Mouse (Mus musculus): ENCODE data around the gene Tmco1. TPM values are rescaled to one million over a fixed set of nuclear protein-coding genes. Genes with fewer than 3 reads are reported as not detected.
A peak's percentile ranks its signal among the peaks of the same experiment; 100 is the strongest.

Tmco1 gene
- polyA plus RNA-seq, 1 experiment: 34.0 TPM

DNA sequence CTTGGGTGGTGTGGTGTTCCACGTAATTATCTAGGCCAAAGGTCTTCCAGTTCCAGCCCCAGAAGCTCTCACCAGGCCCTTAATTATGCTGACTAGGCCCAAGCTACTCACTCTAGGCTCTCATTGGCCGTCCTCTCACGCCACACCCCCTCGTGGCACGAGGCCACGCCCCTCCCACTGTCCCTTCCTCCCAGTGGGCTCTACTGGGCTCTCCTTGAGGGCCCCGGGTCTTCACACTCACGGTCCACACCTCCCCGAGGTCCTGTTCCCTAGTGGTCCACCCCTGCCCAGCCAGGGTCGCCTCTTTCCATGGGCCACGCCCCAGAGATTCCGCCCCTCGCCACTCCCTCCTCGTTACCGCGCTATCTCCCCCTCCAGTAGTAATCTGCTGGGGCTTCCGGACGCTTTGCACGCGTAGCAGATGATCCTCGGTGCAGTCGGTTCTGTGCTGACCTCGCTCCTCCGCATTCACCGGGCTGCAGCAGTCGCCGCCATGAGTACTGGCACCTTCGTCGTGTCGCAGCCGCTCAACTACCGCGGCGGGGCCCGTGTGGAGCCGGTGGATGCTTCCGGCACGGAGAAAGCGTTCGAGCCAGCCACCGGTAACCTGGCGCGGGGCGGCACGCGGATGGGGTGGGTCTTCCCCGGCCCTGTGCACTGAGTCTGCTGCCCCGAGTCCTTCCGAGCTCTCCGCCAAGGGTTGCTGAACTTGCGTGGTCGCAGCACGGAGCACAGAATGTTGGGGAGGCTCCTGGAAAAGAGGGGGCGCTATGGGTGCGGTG, 41.8 kb downstream of the Tmco1 start, which contains the start of gene Aldh9a1:
Gene Aldh9a1 (plus strand): TSS at position 177 of the 782 bp plus-strand sequence.
- Histone ChIP-seq H3K4me3 (ENCODE audit: control insufficient read depth, low read depth, low read length) (peak within 1 kb of the TSS; percentile 98), H3K27ac (ENCODE audit: control insufficient read depth, insufficient read depth, low read depth, low read length) (peak within 1 kb of the TSS; percentile 86), H3K4me1 (ENCODE audit: control insufficient read depth, insufficient read depth, low read length) (peaks cover 7% of the 10 kb centered on the region), H3K36me3 (ENCODE audit: control insufficient read depth, insufficient read depth, low read length) (no peaks in the 10 kb centered on the region; the same call in 1 of the 2 replicates), H3K27me3 (ENCODE audit: control insufficient read depth, insufficient read depth, low read length) (no peaks in the 10 kb centered on the region)
- TF ChIP-seq CTCF (IDR thresholded peaks at IDR 0.05; ENCODE audit: control insufficient read depth, insufficient read depth, insufficient replicate concordance, low read depth, low read length) (no peak), POLR2A (IDR thresholded peaks at IDR 0.05; ENCODE audit: control insufficient read depth, low read depth, low read length) (peak; percentile 40; the same call in 1 of the 2 replicates)

DNA sequence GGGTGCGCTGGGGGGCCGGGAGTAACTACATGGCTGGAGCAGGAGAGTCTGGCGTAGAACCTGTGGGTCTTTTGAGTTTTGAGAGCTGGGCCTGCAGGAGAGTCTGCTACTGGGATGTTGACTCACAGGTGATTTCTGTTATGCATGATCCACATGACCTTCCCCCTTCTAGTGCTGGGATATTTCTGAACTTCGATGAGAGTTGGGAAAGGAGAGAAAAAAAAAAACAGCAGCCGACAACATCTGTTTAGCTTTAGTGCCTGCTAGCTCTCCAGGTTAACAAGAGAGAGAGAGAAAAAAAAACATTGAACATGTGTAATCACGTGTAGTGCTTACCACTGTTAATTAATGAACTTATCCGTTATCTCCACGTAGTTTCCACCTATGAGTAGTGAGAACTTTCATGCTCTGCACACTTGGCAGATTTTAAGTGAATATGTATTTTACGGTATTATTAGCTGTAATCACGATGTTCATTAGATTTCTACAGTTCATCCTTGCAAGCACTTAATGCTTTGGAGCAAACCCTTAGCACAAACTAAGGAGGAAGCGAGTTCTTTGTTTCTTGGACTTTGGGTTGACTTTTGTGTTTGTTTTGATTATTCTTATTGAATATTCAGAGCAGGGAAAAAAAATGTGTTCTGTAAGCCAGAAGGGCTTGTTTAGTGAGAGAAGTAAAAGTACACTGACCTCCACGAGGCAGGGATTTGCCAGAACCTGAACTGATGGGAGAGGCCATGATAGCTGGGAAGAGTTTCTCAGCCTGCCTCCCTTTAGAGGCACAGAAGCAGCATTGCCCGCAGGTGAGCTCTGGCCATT, 42.6 kb downstream of the Tmco1 start:
- TF ChIP-seq CTCF (IDR thresholded peaks at IDR 0.05; ENCODE audit: control insufficient read depth, insufficient read depth, insufficient replicate concordance, low read depth, low read length) (no peak), POLR2A (IDR thresholded peaks at IDR 0.05; ENCODE audit: control insufficient read depth, low read depth, low read length) (no peak)
- peaks cover 7% of the 10 kb centered on the region for H3K4me1 ChIP-seq (ENCODE audit: control insufficient read depth, insufficient read depth, low read length)
- H3K36me3 ChIP-seq (ENCODE audit: control insufficient read depth, insufficient read depth, low read length): no peaks in the 10 kb centered on the region; the same call in 1 of the 2 replicates
- peak overlapping the region; percentile 98 for H3K4me3 ChIP-seq (ENCODE audit: control insufficient read depth, low read depth, low read length)
- H3K27ac ChIP-seq (ENCODE audit: control insufficient read depth, insufficient read depth, low read depth, low read length): peak overlapping the region; percentile 86
- H3K27me3 ChIP-seq (ENCODE audit: control insufficient read depth, insufficient read depth, low read length): no peaks in the 10 kb centered on the region

DNA sequence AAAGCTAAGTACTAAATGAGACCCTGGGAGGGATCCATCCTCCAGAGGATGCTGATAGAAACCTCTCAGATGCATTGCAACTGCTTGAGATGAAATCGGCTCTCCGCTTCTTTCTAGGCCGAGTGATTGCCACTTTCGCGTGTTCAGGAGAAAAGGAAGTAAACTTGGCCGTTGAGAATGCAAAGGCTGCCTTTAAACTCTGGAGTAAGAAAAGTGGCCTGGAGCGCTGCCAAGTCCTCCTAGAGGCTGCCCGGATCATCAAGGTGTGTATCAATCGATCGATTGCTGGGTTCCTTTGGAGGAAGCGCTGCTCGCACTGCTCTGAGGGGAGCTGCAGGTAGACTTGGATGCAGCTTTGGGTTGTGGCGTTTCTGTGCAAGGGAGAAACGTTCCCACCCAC, 44.2 kb downstream of the Tmco1 start:
- no peak overlapping the region for H3K27ac ChIP-seq (ENCODE audit: control insufficient read depth, insufficient read depth, low read depth, low read length)
- peaks cover 7% of the 10 kb centered on the region for H3K4me1 ChIP-seq (ENCODE audit: control insufficient read depth, insufficient read depth, low read length)
- H3K4me3 ChIP-seq (ENCODE audit: control insufficient read depth, low read depth, low read length): no peak overlapping the region
- no peak for TF ChIP-seq CTCF (IDR thresholded peaks at IDR 0.05; ENCODE audit: control insufficient read depth, insufficient read depth, insufficient replicate concordance, low read depth, low read length)
- no peak for TF ChIP-seq POLR2A (IDR thresholded peaks at IDR 0.05; ENCODE audit: control insufficient read depth, low read depth, low read length)
- H3K36me3 ChIP-seq (ENCODE audit: control insufficient read depth, insufficient read depth, low read length): peaks cover 1% of the 10 kb centered on the region
- H3K27me3 ChIP-seq (ENCODE audit: control insufficient read depth, insufficient read depth, low read length): no peaks in the 10 kb centered on the region

DNA sequence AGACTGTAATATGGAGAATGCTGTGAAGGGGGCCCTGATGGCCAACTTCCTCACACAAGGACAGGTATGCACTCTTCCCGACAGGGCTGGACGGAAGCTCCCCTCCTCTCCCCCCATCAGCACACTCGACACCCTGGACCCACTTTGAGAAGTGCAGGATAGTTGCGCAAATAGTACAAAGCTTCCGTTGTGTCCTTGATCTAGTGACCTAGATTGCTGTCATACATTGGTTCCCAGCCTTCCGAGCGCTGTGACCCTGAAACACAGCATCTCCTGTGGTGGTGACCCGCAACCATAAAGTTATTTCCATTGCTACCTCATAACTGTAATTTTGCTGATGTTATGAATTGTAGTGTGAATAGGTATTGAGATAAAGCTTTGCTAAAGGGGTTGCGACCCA, 49.2 kb downstream of the Tmco1 start:
- H3K36me3 ChIP-seq (ENCODE audit: control insufficient read depth, insufficient read depth, low read length): peaks cover 1% of the 10 kb centered on the region
- no peaks in the 10 kb centered on the region for H3K4me1 ChIP-seq (ENCODE audit: control insufficient read depth, insufficient read depth, low read length)
- TF ChIP-seq CTCF (IDR thresholded peaks at IDR 0.05; ENCODE audit: control insufficient read depth, insufficient read depth, insufficient replicate concordance, low read depth, low read length) (no peak), POLR2A (IDR thresholded peaks at IDR 0.05; ENCODE audit: control insufficient read depth, low read depth, low read length) (no peak)
- H3K27ac ChIP-seq (ENCODE audit: control insufficient read depth, insufficient read depth, low read depth, low read length): no peak overlapping the region
- no peaks in the 10 kb centered on the region for H3K27me3 ChIP-seq (ENCODE audit: control insufficient read depth, insufficient read depth, low read length)
- no peak overlapping the region for H3K4me3 ChIP-seq (ENCODE audit: control insufficient read depth, low read depth, low read length)

DNA sequence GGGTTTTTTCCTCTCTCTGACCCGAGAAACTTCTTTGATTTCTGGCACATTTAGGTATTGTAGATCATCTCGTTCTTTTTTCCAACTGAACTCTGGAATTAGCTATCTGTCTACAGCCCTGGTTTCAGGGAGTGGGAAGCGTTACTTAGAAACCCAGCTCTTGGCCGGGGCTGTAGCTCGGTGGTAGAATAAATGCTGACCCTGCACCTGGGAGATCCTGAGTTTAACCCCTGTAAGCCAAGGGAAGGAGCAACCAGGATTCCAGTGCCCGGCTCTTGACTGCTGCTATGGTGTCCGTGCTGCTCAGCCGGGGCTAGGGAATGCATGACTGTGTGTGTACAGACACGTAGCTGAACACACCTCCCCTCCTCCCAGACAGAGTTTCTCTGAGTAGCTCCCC, 50.6 kb downstream of the Tmco1 start:
- Histone ChIP-seq H3K36me3 (ENCODE audit: control insufficient read depth, insufficient read depth, low read length) (peaks cover 1% of the 10 kb centered on the region; the same call in 1 of the 2 replicates), H3K27me3 (ENCODE audit: control insufficient read depth, insufficient read depth, low read length) (no peaks in the 10 kb centered on the region), H3K4me3 (ENCODE audit: control insufficient read depth, low read depth, low read length) (no peak overlapping the region), H3K4me1 (ENCODE audit: control insufficient read depth, insufficient read depth, low read length) (no peaks in the 10 kb centered on the region), H3K27ac (ENCODE audit: control insufficient read depth, insufficient read depth, low read depth, low read length) (no peak overlapping the region)
- TF ChIP-seq CTCF (IDR thresholded peaks at IDR 0.05; ENCODE audit: control insufficient read depth, insufficient read depth, insufficient replicate concordance, low read depth, low read length): no peak
- no peak for TF ChIP-seq POLR2A (IDR thresholded peaks at IDR 0.05; ENCODE audit: control insufficient read depth, low read depth, low read length)

DNA sequence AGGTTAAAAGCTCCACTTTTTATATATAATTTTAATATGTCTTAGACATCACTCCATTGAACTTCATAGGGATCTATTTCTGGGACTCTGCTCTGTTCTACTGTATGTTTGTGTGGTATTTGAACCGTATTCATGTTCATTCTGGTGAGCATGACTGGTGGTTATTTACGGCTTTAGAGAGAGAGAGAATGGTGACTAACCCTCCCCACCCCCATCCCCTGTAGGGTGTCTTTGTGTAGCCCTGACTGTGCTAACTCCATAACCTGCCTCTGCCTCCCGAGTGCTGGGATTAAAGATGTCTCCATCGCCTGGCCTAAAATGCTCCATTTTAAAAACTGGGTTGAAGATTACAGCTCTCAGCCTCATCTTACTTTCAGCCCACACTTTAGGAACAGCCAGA, 52.1 kb downstream of the Tmco1 start:
- Histone ChIP-seq H3K4me1 (ENCODE audit: control insufficient read depth, insufficient read depth, low read length) (no peaks in the 10 kb centered on the region), H3K27ac (ENCODE audit: control insufficient read depth, insufficient read depth, low read depth, low read length) (no peak overlapping the region), H3K36me3 (ENCODE audit: control insufficient read depth, insufficient read depth, low read length) (peaks cover 1% of the 10 kb centered on the region; the same call in 1 of the 2 replicates), H3K4me3 (ENCODE audit: control insufficient read depth, low read depth, low read length) (no peak overlapping the region), H3K27me3 (ENCODE audit: control insufficient read depth, insufficient read depth, low read length) (no peaks in the 10 kb centered on the region)
- TF ChIP-seq CTCF (IDR thresholded peaks at IDR 0.05; ENCODE audit: control insufficient read depth, insufficient read depth, insufficient replicate concordance, low read depth, low read length) (no peak), POLR2A (IDR thresholded peaks at IDR 0.05; ENCODE audit: control insufficient read depth, low read depth, low read length) (no peak)

GRCm38 (mm10) chr1:167362819-167363218, 54.6 kb downstream of the Tmco1 start:
- Histone ChIP-seq H3K4me3 (ENCODE audit: control insufficient read depth, low read depth, low read length) (no peak overlapping the region), H3K27me3 (ENCODE audit: control insufficient read depth, insufficient read depth, low read length) (no peaks in the 10 kb centered on the region), H3K36me3 (ENCODE audit: control insufficient read depth, insufficient read depth, low read length) (peaks cover 2% of the 10 kb centered on the region), H3K4me1 (ENCODE audit: control insufficient read depth, insufficient read depth, low read length) (no peaks in the 10 kb centered on the region), H3K27ac (ENCODE audit: control insufficient read depth, insufficient read depth, low read depth, low read length) (no peak overlapping the region)
- TF ChIP-seq POLR2A (IDR thresholded peaks at IDR 0.05; ENCODE audit: control insufficient read depth, low read depth, low read length): no peak
- no peak for TF ChIP-seq CTCF (IDR thresholded peaks at IDR 0.05; ENCODE audit: control insufficient read depth, insufficient read depth, insufficient replicate concordance, low read depth, low read length)
